In the genomic region with DNA sequence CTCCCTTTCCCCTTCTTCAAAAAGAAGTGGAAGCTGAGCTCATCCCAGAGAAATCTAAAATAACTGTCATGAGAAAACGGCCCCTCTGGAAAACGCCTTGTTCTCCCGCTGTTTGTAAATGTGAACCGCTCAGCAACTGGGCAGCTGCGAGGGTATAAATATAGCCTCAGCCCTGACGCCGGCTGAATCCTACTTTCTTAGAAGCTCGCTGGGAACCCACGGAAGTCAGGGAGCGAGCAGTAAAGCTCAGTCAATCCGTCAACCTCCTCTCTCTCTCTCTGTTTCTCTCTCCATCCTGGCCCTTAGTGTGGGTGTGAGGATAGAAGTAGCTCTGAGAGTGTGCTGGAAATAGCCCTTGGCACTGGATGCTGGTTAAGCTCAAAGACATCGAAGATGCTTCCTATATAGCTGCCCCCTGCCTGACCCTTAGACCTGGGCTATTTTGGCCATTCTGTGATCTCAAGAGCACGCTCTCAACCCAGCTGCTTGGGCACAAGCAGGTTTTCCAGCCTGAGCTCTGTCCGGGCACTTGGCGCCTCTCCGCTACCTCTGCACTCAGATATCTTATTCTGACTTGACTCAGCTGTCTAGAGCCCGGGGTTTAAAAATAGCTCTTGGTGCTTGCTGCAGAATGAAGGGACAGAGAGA, we compare ENCODE assay signal across 8 mouse cellular contexts.
DNase-seq lines count a peak whose midpoint lies in the region; ATAC-seq lines count a peak whose summit lies in the region.

No protein-coding gene starts in this region.

- H3K27me3 ChIP-seq in liver, embryonic 13.5 days, result no peaks in the 10 kb centered on the region

- WGBS in liver, embryonic 13.5 days (ENCODE audit: insufficient replicate concordance), result 36% methylated on average over 17 of the region's 17 CpGs

- peak; percentile 39; the same call in 1 of the 2 replicates for ATAC-seq in liver, embryonic 13.5 days (ENCODE audit: low read depth)
- no peak for ATAC-seq in CD4-positive, CD25-positive, alpha-beta regulatory T cell, adult 4 months

- H3K4me2 ChIP-seq in liver, embryonic 13.5 days, result peak overlapping the region; percentile 15; the same call in 1 of the 2 replicates

- H3K4me3 ChIP-seq in liver, embryonic 13.5 days (replicated peaks), result no peak overlapping the region

- peak; percentile 78 for DNase-seq in gastrocnemius, adult 18-20 months (ENCODE audit: low spot score)
- no peak for DNase-seq in gastrocnemius, postnatal 10 days
- DNase-seq in brain, adult 2 months (ENCODE audit: low read depth, low spot score), result peak; percentile 85
- DNase-seq in heart, adult 9 months (ENCODE audit: low spot score in 2 of 2), result peak; percentile 33 to 48
- DNase-seq in liver, embryonic 13.5 days, result no peak
- DNase-seq in testis, postnatal 14 days (ENCODE audit: low spot score), result no peak
- no peak for DNase-seq in adrenal gland, adult 8-10 months

- H3K9ac ChIP-seq in liver, embryonic 13.5 days, result no peak overlapping the region

- peaks cover 56% of the 10 kb centered on the region for H3K4me1 ChIP-seq in liver, embryonic 13.5 days (replicated peaks)

- no peaks in the 10 kb centered on the region for H3K9me3 ChIP-seq in liver, embryonic 13.5 days (replicated peaks)

- peak overlapping the region; percentile 18; the same call in 1 of the 2 replicates for H3K27ac ChIP-seq in liver, embryonic 13.5 days

- H3K36me3 ChIP-seq in liver, embryonic 13.5 days, result no peaks in the 10 kb centered on the region

Comparison
In these comparisons a context has a peak if more than half of its experiments do, and no peak if none do; other contexts are left out.
1. DNase-seq: peak in gastrocnemius, adult 18-20 months (single experiment), brain, adult 2 months (single experiment) and heart, adult 9 months (2 of 2); none in gastrocnemius, postnatal 10 days (single experiment), liver, embryonic 13.5 days (single experiment), testis, postnatal 14 days (single experiment) and adrenal gland, adult 8-10 months (single experiment).